Mouse (Mus musculus) layer of hippocampus, adult 18-20 months (tissue): ENCODE data around the gene Xylb. TPM values are rescaled to one million over a fixed set of nuclear protein-coding genes. Genes with fewer than 3 reads are reported as not detected.

Experiments
- DNase-seq, 2 experiments: peaks; one replicate each; pipeline ENCODE4 v3.0.0; 2022; ENCODE audit warnings: low spot score in 2 of 2
- long read RNA-seq: library from polyadenylated mRNA; stranded (forward); transcript quantifications from one replicate; pipeline ENCODE4 v2.0.0, GENCODE M21; 2021
- total RNA-seq, 2 experiments: library from RNA; stranded (reverse); gene quantifications; 2 replicates each; pipeline ENCODE4 v1.2.3; 2021

Xylb gene
- total RNA-seq = 1 to 10 TPM; 4.8 to 5.9 TPM
- long read RNA-seq, partial matches to known transcripts = 1 of 9 reads
- long read RNA-seq, other reads (novel, unspliced or antisense) = 3 of 9 reads

- peak; percentile 80 to 92 for DNase-seq
These were observed at the start of gene Xylb for GRCm38 (mm10) chr9:119357331-119358057. Gene Xylb, plus strand, starts transcription at chr9:119357381.

- DNase-seq = no peak
These were observed 48.1 kb upstream of the Xylb start for GRCm38 (mm10) chr9:119309067-119309466.

GRCm38 (mm10) chr9:119313096-119313495 lies 44.1 kb upstream of the Xylb start:
- DNase-seq = no peak

DNA sequence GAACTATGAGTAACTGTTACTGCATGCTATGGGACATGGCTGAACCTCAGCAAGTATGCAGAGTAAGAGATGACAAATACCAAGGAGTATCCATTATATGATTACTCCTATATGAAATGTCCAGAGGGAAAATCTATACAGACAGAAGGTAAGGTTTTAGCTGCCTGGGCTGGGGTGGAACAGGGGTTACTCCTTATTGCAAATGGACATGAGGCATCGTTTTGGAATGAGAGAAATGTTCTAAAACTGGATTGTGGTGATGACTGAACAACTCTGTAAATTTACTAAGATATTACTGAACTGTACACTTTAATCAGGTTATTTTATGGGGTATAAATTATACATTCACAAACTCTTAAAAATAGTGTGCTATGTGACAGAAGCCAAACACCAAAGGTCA lies 38.3 kb upstream of the Xylb start:
- no peak for DNase-seq

- DNase-seq = no peak
These were observed 36.7 kb upstream of the Xylb start for GRCm38 (mm10) chr9:119320446-119320845.

DNA sequence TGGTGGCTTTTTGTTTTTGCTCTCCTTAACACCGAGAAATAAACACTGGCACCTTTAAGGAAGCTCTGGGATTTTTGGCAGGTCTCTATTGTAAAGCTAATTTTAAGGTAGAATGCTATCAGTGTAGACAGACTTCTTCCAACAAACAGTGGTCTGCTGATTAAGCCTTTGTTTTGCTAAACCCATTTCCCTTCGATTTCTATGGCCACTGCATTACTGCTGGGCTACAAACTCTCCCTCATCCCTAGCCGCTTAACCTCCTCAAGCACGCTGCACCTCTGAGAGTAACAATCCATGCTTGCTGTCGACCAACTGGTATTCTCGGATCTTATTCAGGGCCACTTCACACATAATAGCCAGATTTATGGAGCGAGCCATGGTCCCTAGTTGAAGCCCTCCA lies 36.2 kb upstream of the Xylb start:
- DNase-seq = no peak

DNA sequence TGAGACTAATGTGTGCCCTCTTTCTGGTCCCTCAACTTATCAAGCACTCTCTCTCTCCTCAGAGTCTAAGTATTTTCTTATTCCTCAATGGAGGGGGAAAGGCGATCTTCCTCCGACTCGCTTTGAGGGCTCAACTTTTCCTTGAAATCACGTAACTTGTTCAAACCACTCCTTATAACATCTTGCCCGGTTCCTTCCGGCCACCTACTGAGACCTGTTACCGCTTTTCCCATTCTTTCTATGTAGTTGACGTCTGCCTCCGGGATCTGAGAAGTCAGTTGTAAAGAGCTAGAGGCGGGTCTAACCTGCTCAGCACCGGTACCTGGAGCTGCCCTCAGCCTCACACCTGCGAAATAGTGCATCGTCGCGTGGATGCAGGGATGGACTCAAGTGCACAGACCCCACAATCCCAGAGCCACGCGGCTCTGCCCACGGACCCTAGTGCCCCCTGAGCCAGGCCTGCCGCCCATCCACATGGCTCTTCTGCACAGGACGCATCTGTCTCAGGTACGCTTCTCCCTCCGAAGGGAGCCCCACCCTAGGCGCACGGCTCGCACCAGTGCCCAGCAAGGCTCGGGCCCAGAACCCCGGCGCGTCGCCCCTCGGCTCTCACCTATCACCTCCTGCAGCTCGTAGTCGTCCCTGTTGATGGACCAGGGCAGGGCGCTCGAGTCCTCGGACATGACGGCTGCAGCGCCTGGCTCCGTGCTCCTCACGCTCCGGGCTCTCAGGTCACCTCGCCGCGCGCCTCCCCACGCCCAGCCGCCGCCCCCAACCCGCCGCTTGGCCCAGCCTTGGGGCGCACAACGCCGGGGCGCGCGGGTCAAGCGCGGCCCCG lies 35.6 kb upstream of the Xylb start:
- no peak for DNase-seq

- DNase-seq = peak; percentile 99 to 100
These were observed 34.6 kb upstream of the Xylb start, which contains the start of gene Oxsr1 for GRCm38 (mm10) chr9:119322289-119323259. Gene Oxsr1, minus strand, starts transcription at chr9:119322427.

DNA sequence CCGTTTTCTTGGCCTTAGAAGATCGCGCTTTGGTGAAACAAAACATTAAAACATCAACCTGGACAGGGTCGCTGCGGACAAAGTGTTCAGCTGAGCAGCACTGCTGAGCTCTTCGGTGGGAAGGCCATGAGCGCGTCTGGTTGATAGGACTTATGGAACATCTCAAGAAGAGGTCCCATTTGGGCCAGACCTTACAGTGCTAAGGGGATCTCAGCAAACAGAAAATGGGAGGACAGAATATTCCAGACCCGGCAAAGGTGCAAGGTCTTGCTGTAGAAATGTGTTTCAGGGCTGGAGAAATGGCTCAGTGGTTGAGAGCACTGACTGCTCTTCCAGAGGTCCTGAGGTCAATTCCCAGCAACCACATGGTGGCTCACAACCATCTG lies 33.9 kb upstream of the Xylb start:
- no peak for DNase-seq

DNA sequence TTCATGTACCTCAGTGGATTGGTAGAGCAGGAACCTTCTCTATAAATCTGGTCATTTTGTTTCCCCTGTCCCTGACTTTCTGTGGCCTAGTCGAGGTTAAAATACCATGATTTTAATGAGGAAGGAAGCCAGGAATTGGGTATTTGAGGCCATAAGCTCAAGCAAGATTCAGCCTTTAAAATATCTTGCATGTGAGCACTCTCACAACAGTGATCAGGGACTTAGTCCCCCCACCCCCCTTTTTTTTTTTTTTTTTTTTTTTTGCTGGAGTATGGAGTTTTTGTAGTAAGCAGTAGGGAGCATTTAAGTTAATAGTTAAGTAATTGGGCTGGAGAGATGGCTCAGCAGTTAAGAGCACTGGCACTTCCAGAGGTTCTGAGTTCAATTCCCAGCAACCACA lies 33.1 kb upstream of the Xylb start:
- DNase-seq = no peak

- DNase-seq = no peak
These were observed 28.7 kb upstream of the Xylb start for GRCm38 (mm10) chr9:119328488-119328887.

DNA sequence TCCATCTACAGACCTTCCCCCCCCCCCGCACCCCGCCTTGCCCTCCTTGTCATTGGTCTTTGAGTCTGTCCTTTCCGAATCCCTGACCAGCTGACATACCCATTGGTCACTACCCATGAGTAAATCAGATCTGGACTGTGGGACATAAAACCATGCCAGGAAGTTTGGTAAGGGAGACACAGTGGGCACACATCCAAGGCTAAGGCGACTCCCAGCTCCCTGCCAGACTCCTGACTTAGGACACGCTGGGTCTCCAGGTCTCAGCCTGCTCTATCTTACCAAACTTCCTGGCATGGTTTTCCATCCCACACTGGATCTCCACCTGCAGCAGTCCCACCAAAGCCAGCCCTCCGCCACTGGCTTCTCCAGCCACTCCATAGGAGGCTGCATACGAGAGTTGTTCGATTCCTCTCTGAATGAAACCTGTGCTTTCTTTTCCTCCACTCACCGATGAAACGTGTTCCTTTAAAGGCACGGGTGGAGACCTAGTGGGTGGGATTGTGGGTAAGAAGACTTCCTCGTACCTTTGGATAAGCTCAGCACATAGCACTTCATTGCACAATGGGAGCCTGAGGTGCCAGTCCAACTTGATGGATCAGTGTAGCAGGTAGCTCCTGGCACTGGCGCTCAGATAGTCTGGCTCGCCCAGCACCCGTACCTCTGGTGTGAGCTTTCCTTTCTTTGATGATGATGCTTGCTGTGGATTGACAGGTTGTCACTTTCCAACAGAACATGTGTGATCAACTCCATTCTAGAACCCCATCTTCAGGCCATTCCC lies 26.8 kb upstream of the Xylb start:
- no peak for DNase-seq

DNA sequence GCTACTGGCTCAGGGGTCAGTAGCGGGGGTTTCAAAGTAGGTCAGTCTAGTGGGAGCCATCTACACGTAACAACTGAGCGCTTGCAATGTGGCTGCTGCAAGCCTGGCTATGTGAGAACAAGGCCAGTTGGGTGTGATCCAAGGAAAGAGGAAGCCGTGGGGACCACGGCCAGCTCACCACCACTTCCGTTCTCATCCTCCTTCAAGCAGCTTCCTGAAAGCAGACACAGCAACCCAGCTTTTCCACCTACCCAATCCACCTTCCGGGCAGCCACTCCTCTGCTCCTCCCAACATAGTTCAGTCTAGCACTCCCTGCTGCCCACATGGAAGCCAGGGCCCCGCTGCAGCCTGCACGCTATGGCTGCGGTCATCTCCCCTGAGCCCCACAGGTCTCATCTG lies 22.9 kb upstream of the Xylb start:
- peak in 1 of 2 experiments; percentile 36 for DNase-seq

GRCm38 (mm10) chr9:119334834-119335233 lies 22.3 kb upstream of the Xylb start:
- peak in 1 of 2 experiments; percentile 58 for DNase-seq

DNA sequence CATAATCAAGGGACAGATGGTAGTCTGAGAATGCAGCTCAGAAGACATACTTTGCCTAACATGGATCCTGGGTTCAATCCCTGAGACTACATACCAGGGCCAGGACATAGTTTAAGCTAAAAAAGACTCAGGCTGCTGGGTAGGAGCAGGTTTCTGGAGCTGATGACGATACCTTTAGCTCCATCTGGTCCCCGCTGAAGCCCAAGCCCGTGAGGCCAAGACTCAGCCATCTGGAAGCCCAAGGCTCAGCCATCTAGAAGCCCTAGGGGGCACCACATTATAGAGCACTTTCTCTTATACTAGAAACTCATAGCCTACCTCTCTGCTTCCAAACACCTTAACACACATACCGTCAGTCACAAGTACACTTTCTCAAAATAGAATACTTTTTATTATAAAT lies 21.6 kb upstream of the Xylb start:
- DNase-seq = no peak

- no peak for DNase-seq
These were observed 19.3 kb upstream of the Xylb start for GRCm38 (mm10) chr9:119337842-119338241.

DNA sequence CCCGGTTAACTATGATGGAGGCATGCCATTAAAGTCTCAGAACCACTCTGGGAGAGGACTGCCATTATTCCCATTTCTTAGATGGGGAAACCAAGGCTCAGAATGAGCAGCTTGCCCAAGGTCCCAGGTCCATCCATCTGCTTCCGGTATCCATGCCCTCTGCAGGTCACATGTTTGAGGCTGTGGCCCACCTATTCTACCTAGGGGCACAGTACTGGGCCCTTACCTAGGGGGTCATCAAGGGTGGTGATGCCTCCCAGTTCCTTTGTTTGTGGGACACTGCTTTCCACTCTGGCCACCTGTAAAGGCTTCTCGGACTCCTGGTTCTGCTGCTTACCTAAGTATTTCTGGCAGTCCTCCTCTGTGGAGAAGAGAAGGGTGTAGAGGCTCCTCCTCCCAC lies 18.8 kb upstream of the Xylb start:
- no peak for DNase-seq

DNA sequence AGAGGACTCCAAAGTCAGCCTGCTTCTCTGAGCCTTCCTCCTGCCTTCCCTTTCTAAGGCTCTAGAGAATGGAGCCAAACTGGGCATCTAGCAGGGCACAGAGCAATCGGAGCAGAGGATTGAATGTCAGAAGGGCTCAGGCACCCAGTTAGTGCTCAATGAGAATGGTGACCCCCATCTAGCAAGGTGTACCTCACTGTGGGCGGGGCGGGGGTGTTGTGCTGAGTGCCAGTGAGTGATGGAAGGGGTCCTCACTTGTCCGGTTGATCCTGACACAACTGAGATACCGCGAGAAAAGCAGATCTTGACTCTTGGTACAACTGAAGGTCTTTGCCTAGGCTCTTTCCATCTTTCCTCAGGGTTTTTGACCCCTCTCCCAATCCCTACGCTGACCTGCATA lies 18.1 kb upstream of the Xylb start:
- DNase-seq = no peak

DNA sequence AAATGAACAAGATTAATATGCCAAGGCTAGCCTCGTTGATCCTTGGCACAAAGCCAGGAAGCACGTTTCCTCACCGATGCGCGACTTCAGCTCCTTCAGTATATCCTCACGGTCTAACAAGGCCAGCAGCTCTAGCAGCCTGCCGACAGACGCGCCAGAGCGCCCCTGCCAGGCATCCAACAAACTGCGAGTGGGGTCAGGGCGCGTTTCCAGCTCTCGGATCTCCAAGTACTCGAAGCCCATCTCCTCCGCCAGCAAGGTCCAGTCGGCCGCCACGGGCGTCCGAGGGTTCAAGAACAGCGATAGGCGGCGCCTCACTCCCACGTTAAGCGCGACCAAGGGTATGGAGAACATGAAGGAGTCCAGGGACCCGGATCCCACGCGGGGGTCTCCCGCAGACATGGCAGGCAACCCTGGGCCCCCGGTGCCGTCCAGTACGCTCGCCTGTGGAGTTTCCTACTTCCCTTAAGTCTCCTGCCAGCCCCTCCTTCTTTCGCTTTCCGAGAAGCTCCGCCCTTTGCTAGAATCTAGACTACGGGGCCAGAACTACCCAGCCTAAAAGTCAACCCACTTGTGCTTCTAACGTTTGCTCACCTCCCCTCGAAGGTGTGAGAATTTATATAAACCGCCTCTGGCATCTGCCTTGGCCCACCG lies 17.5 kb upstream of the Xylb start, which contains the start of gene Acaa1a:
Gene Acaa1a (plus strand): TSS at position 119 of the 654 bp plus-strand sequence.
- peak in 1 of 2 experiments; percentile 50 for DNase-seq

DNA sequence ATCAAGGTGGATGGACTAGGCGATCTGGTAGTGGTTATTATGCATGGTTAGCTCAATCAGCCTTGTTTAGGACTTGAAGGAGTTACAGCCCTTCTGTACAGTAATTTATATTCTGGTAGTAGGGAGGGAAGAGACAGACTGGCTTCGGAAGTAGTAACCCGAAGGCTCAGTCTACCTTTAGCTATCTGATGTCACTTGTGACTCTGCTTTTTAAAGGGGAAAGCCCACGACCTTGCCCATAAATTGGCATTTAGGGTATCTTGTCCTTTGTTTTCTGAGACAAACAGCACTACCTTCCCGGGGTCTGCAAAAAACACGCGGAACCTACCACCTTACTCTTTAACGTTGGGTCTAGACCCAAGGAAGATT lies 17.0 kb upstream of the Xylb start:
- peak in 1 of 2 experiments; percentile 23 for DNase-seq
